11 mouse cellular contexts compared by ENCODE assay signal in genomic region chr3:31037851-31038250, GRCm38 (mm10).
"Had no signal": no experiment of that assay in that cellular context is flagged by ENCODE, and none has a peak within 500 bp of the region (broad histone marks: within the 10 kb centered on the region; RNA-seq: fewer than 3 reads in every experiment).

No protein-coding gene starts in this region.

- ATAC-seq: liver, postnatal 0 days; midbrain, embryonic 13.5 days; midbrain, embryonic 15.5 days had no signal

- DNase-seq: liver, postnatal 0 days; lung, adult 2 months; lung, postnatal 14 days; retina, postnatal 1 day; right cerebral cortex, adult 18-20 months; right cerebral cortex, postnatal 14 days; thymus, adult 18-20 months; thymus, postnatal 14 days; thymus, postnatal 36 days had no signal
